Mouse (Mus musculus) limb, embryonic 15.5 days (tissue): ENCODE results near the gene Blvra. TPM values are rescaled to one million over a fixed set of nuclear protein-coding genes. Genes with fewer than 3 reads are reported as not detected.
A peak's percentile ranks its signal among the peaks of the same experiment; 100 is the strongest.
"Not testable (repeated sequence)": the region's sequence is repeated elsewhere in the genome, so short reads cannot be mapped to it uniquely, and the experiment has no call there.

Experiments
- ATAC-seq: fragments of 200-750 bp; cut with Nextera tagmentation; 2 replicates; pipeline ENCODE4 v1.8.0; 2017; ENCODE audit warnings: low read depth, moderate TSS enrichment; ENCODE audit not compliant: insufficient number of reproducible peaks, low FRiP score, low TSS enrichment
- H3K27ac ChIP-seq: fragments of 300-500 bp; sonication (generic); 2 replicates; pipeline ENCODE4 v1.5.1; 2015; ENCODE audit warnings: moderate library complexity, mild to moderate bottlenecking, inconsistent platforms
- H3K27me3 ChIP-seq: fragments of 300-500 bp; sonication (generic); 2 replicates; pipeline ENCODE4 v1.6.1; 2015; ENCODE audit warnings: inconsistent platforms
- H3K36me3 ChIP-seq: fragments of 300-500 bp; sonication (generic); 2 replicates; pipeline ENCODE4 v1.6.1; 2015; ENCODE audit warnings: inconsistent platforms
- H3K4me1 ChIP-seq: fragments of 300-500 bp; sonication (generic); 2 replicates; pipeline ENCODE4 v1.6.1; 2015; ENCODE audit warnings: inconsistent platforms
- H3K4me2 ChIP-seq: fragments of 300-500 bp; sonication (generic); 2 replicates; pipeline ENCODE4 v1.6.1; 2015; ENCODE audit warnings: mild to moderate bottlenecking, inconsistent platforms
- H3K4me3 ChIP-seq: fragments of 300-500 bp; sonication (generic); 2 replicates; pipeline ENCODE4 v1.5.1; 2015; ENCODE audit warnings: mild to moderate bottlenecking, inconsistent platforms
- H3K9ac ChIP-seq: fragments of 300-500 bp; sonication (generic); 2 replicates; pipeline ENCODE4 v1.6.1; 2015; ENCODE audit warnings: inconsistent platforms
- H3K9me3 ChIP-seq: fragments of 300-500 bp; sonication (generic); 2 replicates; pipeline ENCODE4 v1.6.1; 2016; ENCODE audit warnings: inconsistent platforms
- WGBS: fragments of 180-500 bp; shearing (Covaris S2); methylation state at CpG from one replicate; pipeline ENCODE4 v1.1.7; 2015; 5-methylcytosine and 5-hydroxymethylcytosine counted together
- polyA plus RNA-seq: library from polyadenylated mRNA; unstranded; fragments of >200 nt; fragmentation: Nextera tagmentation; extraction: Ambion mirVana; gene quantifications from 2 replicates; pipeline ENCODE4 v1.2.1, GENCODE M21; 2015

The Blvra gene
- polyA plus RNA-seq, 1 experiment from 2014 or later, result 47.1 TPM

GRCm38 (mm10) chr2:127080591-127081218 lies 10.2 kb downstream of the Blvra start:
- no peak for ATAC-seq

GRCm38 (mm10) chr2:127086235-127086634 lies 15.8 kb downstream of the Blvra start:
- Histone ChIP-seq H3K27me3 (no peaks in the 10 kb centered on the region), H3K36me3 (peaks cover 13% of the 10 kb centered on the region), H3K4me1 (no peaks in the 10 kb centered on the region), H3K4me2 (no peak overlapping the region), H3K4me3 (no peak overlapping the region), H3K27ac (no peak overlapping the region), H3K9me3 (no peaks in the 10 kb centered on the region), H3K9ac (no peak overlapping the region)
- no peak for ATAC-seq
- 86% methylated on average over 5 of the region's 5 CpGs for WGBS

More at GRCm38 (mm10) chr2:127080591-127081218, 10.2 kb downstream of the Blvra start:
- no peak overlapping the region for H3K4me3 ChIP-seq
- peaks cover 12% of the 10 kb centered on the region; the same call in 1 of the 2 replicates for H3K36me3 ChIP-seq
- no peak overlapping the region for H3K9ac ChIP-seq
- 90% methylated on average over 11 of the region's 11 CpGs for WGBS
- H3K27me3 ChIP-seq, result no peaks in the 10 kb centered on the region
- H3K27ac ChIP-seq, result no peak overlapping the region
- no peaks in the 10 kb centered on the region for H3K9me3 ChIP-seq
- H3K4me1 ChIP-seq, result no peaks in the 10 kb centered on the region
- no peak overlapping the region for H3K4me2 ChIP-seq

- H3K27me3 ChIP-seq, ATAC-seq, H3K9me3 ChIP-seq, H3K27ac ChIP-seq, H3K4me2 ChIP-seq, H3K4me1 ChIP-seq, H3K9ac ChIP-seq, H3K4me3 ChIP-seq: not testable (repeated sequence)
- peaks cover 13% of the 10 kb centered on the region for H3K36me3 ChIP-seq
Observed at GRCm38 (mm10) chr2:127090151-127090550, 19.7 kb downstream of the Blvra start.

GRCm38 (mm10) chr2:127092000-127092399 lies 21.5 kb downstream of the Blvra start:
- Histone ChIP-seq H3K4me2 (no peak overlapping the region), H3K9ac (no peak overlapping the region), H3K4me1 (no peaks in the 10 kb centered on the region), H3K36me3 (peaks cover 9% of the 10 kb centered on the region), H3K4me3 (no peak overlapping the region), H3K27me3 (no peaks in the 10 kb centered on the region), H3K27ac (no peak overlapping the region), H3K9me3 (no peaks in the 10 kb centered on the region)
- 64% methylated on average over 8 of the region's 8 CpGs for WGBS
- ATAC-seq, result no peak

GRCm38 (mm10) chr2:127108986-127109385 lies 38.5 kb downstream of the Blvra start:
- H3K9me3 ChIP-seq, result no peaks in the 10 kb centered on the region
- H3K4me1 ChIP-seq, result no peaks in the 10 kb centered on the region
- no peak for ATAC-seq
- no peak overlapping the region for H3K4me3 ChIP-seq
- H3K9ac ChIP-seq, result no peak overlapping the region
- no peak overlapping the region for H3K27ac ChIP-seq
- WGBS, result 93% methylated on average over 4 of the region's 4 CpGs
- peaks cover 89% of the 10 kb centered on the region for H3K36me3 ChIP-seq
- no peaks in the 10 kb centered on the region for H3K27me3 ChIP-seq
- no peak overlapping the region for H3K4me2 ChIP-seq

- no peak overlapping the region for H3K4me3 ChIP-seq
- ATAC-seq, result no peak
- H3K9ac ChIP-seq, result no peak overlapping the region
- H3K36me3 ChIP-seq, result peaks cover 90% of the 10 kb centered on the region
- H3K9me3 ChIP-seq, result no peaks in the 10 kb centered on the region
- 82% methylated on average over 8 of the region's 8 CpGs for WGBS
- no peak overlapping the region for H3K4me2 ChIP-seq
- no peaks in the 10 kb centered on the region for H3K4me1 ChIP-seq
- H3K27me3 ChIP-seq, result no peaks in the 10 kb centered on the region
- no peak overlapping the region for H3K27ac ChIP-seq
Observed at GRCm38 (mm10) chr2:127121591-127122235, 51.2 kb downstream of the Blvra start.

- WGBS, result 92% methylated on average over 5 of the region's 5 CpGs
- H3K4me3 ChIP-seq, result no peak overlapping the region
- ATAC-seq, result no peak
- H3K4me1 ChIP-seq, result peaks cover 16% of the 10 kb centered on the region
- no peak overlapping the region for H3K4me2 ChIP-seq
- no peak overlapping the region for H3K27ac ChIP-seq
- no peaks in the 10 kb centered on the region for H3K9me3 ChIP-seq
- peaks cover 31% of the 10 kb centered on the region for H3K36me3 ChIP-seq
- no peak overlapping the region for H3K9ac ChIP-seq
- no peaks in the 10 kb centered on the region for H3K27me3 ChIP-seq
Observed at GRCm38 (mm10) chr2:127128926-127129325, 58.5 kb downstream of the Blvra start.

GRCm38 (mm10) chr2:127131353-127131752 lies 60.9 kb downstream of the Blvra start:
- Histone ChIP-seq H3K4me1 (peaks cover 23% of the 10 kb centered on the region), H3K9ac (no peak overlapping the region), H3K27me3 (no peaks in the 10 kb centered on the region), H3K27ac (no peak overlapping the region), H3K4me2 (no peak overlapping the region), H3K9me3 (no peaks in the 10 kb centered on the region), H3K4me3 (no peak overlapping the region), H3K36me3 (peaks cover 6% of the 10 kb centered on the region)
- WGBS, result 73% methylated on average over 8 of the region's 8 CpGs
- ATAC-seq, result no peak

GRCm38 (mm10) chr2:127133621-127134461 lies 63.4 kb downstream of the Blvra start, which contains the start of gene Ncaph:
TSS of gene Ncaph (minus strand) at chr2:127133954.
- no peaks in the 10 kb centered on the region for H3K9me3 ChIP-seq
- H3K4me2 ChIP-seq, result peak within 1 kb of the TSS; percentile 64
- H3K4me3 ChIP-seq, result peak within 1 kb of the TSS; percentile 57
- no peaks in the 10 kb centered on the region for H3K27me3 ChIP-seq
- 1% methylated on average over 57 of the region's 57 CpGs for WGBS
- peak within 1 kb of the TSS; percentile 92 for H3K27ac ChIP-seq
- H3K9ac ChIP-seq, result peak within 1 kb of the TSS; percentile 46
- H3K36me3 ChIP-seq, result no peaks in the 10 kb centered on the region
- peak; percentile 83 for ATAC-seq
- H3K4me1 ChIP-seq, result peaks cover 42% of the 10 kb centered on the region

GRCm38 (mm10) chr2:127135255-127135654 lies 64.8 kb downstream of the Blvra start:
- ATAC-seq, result not testable (repeated sequence)

GRCm38 (mm10) chr2:127136979-127137378 lies 66.5 kb downstream of the Blvra start:
- H3K9me3 ChIP-seq, result no peaks in the 10 kb centered on the region
- H3K4me3 ChIP-seq, result no peak overlapping the region
- no peak overlapping the region for H3K4me2 ChIP-seq
- H3K27me3 ChIP-seq, result no peaks in the 10 kb centered on the region
- ATAC-seq, result peak; percentile 16; the same call in 1 of the 2 replicates
- 10% methylated on average over 5 of the region's 5 CpGs for WGBS
- H3K36me3 ChIP-seq, result peaks cover 23% of the 10 kb centered on the region
- no peak overlapping the region for H3K9ac ChIP-seq
- H3K4me1 ChIP-seq, result peaks cover 43% of the 10 kb centered on the region
- H3K27ac ChIP-seq, result peak overlapping the region; percentile 50

More at GRCm38 (mm10) chr2:127135255-127135654, 64.8 kb downstream of the Blvra start:
- not testable (repeated sequence) for H3K36me3 ChIP-seq, H3K4me2 ChIP-seq, H3K9ac ChIP-seq, H3K27ac ChIP-seq, H3K9me3 ChIP-seq, H3K4me3 ChIP-seq, H3K27me3 ChIP-seq
- WGBS, result 50% methylated on average over 3 of the region's 3 CpGs
- peaks cover 43% of the 10 kb centered on the region for H3K4me1 ChIP-seq
